Mouse (Mus musculus): Measurements from ENCODE around the gene Tnrc6b. TPM values are rescaled to one million over a fixed set of nuclear protein-coding genes. Genes with fewer than 3 reads are reported as not detected.

Tnrc6b gene
- total and polyA plus RNA-seq, 3 experiments = 7.8 to 13.9 (median 8.0) TPM

DNA sequence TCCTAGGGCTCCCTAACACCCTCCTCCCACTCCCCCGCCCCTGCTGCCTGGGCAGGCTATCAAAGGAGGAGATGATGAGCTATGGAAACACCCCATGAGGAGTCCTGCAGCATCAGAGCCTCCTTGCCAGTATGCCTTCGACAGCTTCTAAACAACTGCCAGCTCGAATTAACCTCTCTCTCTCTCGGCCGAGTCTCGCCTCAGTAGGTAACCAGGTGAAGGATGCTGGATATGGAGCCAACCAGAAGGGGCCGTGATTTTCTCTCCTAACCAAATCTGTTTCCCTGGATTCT, 25.6 kb upstream of the Tnrc6b start:
- peaks cover 2 to 9% of the 10 kb centered on the region in 2 experiments; a peak in 3 of 4 replicates for H3K4me1 ChIP-seq (ENCODE audit: control insufficient read depth in 1 of 2, insufficient read depth in 2 of 2, low read length in 2 of 2)
- no peaks in the 10 kb centered on the region for H3K79me2 ChIP-seq (ENCODE audit: control insufficient read depth, insufficient read depth, low read length, poor library complexity)
- peaks cover 0 to 7% of the 10 kb centered on the region in 2 experiments; a peak in 2 of 4 replicates for H3K36me3 ChIP-seq (ENCODE audit: control insufficient read depth in 1 of 2, insufficient read depth in 2 of 2, low read length in 2 of 2)
- no peak overlapping the region for H3K4me3 ChIP-seq (ENCODE audit: control insufficient read depth in 1 of 2, insufficient read depth in 1 of 2, low read depth in 2 of 2, low read length in 2 of 2)
- H3K27ac ChIP-seq (ENCODE audit: control insufficient read depth, low read depth, low read length) = no peak overlapping the region
- no peaks in the 10 kb centered on the region for H3K9me3 ChIP-seq (replicated peaks; ENCODE audit: insufficient read depth, low read length)
- no peak for TF ChIP-seq POLR2A (IDR thresholded peaks at IDR 0.05; ENCODE audit: control insufficient read depth in 1 of 2, insufficient read depth in 1 of 2, low read depth in 1 of 2, low read length in 2 of 2, poor library complexity in 1 of 2)
- no peak overlapping the region for H3K9ac ChIP-seq (ENCODE audit: control insufficient read depth, low read depth, low read length, poor library complexity, severe bottlenecking)
- peaks cover 3 to 13% of the 10 kb centered on the region in 2 experiments for H3K27me3 ChIP-seq (ENCODE audit: control insufficient read depth in 1 of 2, insufficient read depth in 2 of 2, low read length in 2 of 2)
- DNase-seq (ENCODE audit: low read depth, low spot score) = no peak

DNA sequence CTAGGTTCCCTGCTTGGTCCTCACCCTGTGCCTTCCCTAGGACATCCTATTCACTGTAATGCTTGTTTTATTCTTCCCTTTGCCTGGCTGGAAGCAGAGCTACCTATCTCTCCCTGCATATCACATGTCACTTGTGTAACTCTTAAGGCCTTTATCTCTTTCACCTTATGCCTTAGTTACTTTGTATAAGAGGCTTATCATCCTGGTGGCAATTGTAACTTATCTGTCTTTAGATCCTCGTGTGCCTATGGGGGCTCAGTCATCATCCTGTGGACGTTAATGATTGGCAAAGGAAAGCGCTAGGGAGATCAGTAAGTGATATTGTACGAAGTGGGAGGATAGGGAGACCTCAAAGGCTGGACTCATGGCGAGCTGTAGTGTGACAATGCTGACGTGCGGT, 22.6 kb upstream of the Tnrc6b start:
- no peak overlapping the region for H3K9ac ChIP-seq (ENCODE audit: control insufficient read depth, low read depth, low read length, poor library complexity, severe bottlenecking)
- no peaks in the 10 kb centered on the region for H3K9me3 ChIP-seq (replicated peaks; ENCODE audit: insufficient read depth, low read length)
- no peak overlapping the region for H3K4me3 ChIP-seq (ENCODE audit: control insufficient read depth in 1 of 2, insufficient read depth in 1 of 2, low read depth in 2 of 2, low read length in 2 of 2)
- H3K27me3 ChIP-seq (ENCODE audit: control insufficient read depth in 1 of 2, insufficient read depth in 2 of 2, low read length in 2 of 2) = peaks cover 0 to 9% of the 10 kb centered on the region in 2 experiments; a peak in 3 of 4 replicates
- no peak overlapping the region for H3K27ac ChIP-seq (ENCODE audit: control insufficient read depth, low read depth, low read length)
- H3K4me1 ChIP-seq (ENCODE audit: control insufficient read depth in 1 of 2, insufficient read depth in 2 of 2, low read length in 2 of 2) = peaks cover 2 to 9% of the 10 kb centered on the region in 2 experiments; a peak in 3 of 4 replicates
- DNase-seq (ENCODE audit: low read depth, low spot score) = peak; percentile 29
- peaks cover 0 to 7% of the 10 kb centered on the region in 2 experiments; a peak in 2 of 4 replicates for H3K36me3 ChIP-seq (ENCODE audit: control insufficient read depth in 1 of 2, insufficient read depth in 2 of 2, low read length in 2 of 2)
- H3K79me2 ChIP-seq (ENCODE audit: control insufficient read depth, insufficient read depth, low read length, poor library complexity) = no peaks in the 10 kb centered on the region
- TF ChIP-seq MAFK (IDR thresholded peaks at IDR 0.05; ENCODE audit: borderline replicate concordance, low read depth, low read length) (no peak), E2F4 (IDR thresholded peaks at IDR 0.05; ENCODE audit: borderline replicate concordance, low read depth, low read length) (no peak), CHD2 (IDR thresholded peaks at IDR 0.05; ENCODE audit: low read length) (no peak), ZNF384 (IDR thresholded peaks at IDR 0.05; ENCODE audit: low read depth, low read length) (no peak), ZMIZ1 (IDR thresholded peaks at IDR 0.05; ENCODE audit: low read depth, low read length) (no peak), USF2 (IDR thresholded peaks at IDR 0.05; ENCODE audit: borderline replicate concordance in 1 of 2, insufficient read depth in 1 of 2, low read depth in 1 of 2, low read length in 2 of 2) (no peak), RAD21 (IDR thresholded peaks at IDR 0.05; ENCODE audit: low read depth, low read length) (no peak), TBP (IDR thresholded peaks at IDR 0.05; ENCODE audit: low read depth, low read length) (no peak), POLR2A (IDR thresholded peaks at IDR 0.05; ENCODE audit: control insufficient read depth in 1 of 2, insufficient read depth in 1 of 2, low read depth in 1 of 2, low read length in 2 of 2, poor library complexity in 1 of 2) (no peak), HCFC1 (IDR thresholded peaks at IDR 0.05; ENCODE audit: low read depth, low read length) (no peak), UBTF (IDR thresholded peaks at IDR 0.05; ENCODE audit: borderline replicate concordance, insufficient read depth, low read depth, low read length) (no peak), ZKSCAN1 (IDR thresholded peaks at IDR 0.05; ENCODE audit: low read depth, low read length) (no peak), ZC3H11A (IDR thresholded peaks at IDR 0.05; ENCODE audit: low read depth, low read length) (no peak), MYC (IDR thresholded peaks at IDR 0.05; ENCODE audit: low read depth, low read length) (no peak), SMC3 (IDR thresholded peaks at IDR 0.05; ENCODE audit: low read depth, low read length) (no peak), TCF12 (IDR thresholded peaks at IDR 0.05; ENCODE audit: low read depth, low read length) (peak; percentile 71; the same call in 1 of the 2 replicates), TAL1 (IDR thresholded peaks at IDR 0.05; ENCODE audit: low read length) (no peak), MYB (IDR thresholded peaks at IDR 0.05; ENCODE audit: low read depth, low read length) (no peak), JUND (IDR thresholded peaks at IDR 0.05; ENCODE audit: low read depth, low read length) (no peak), ETS1 (IDR thresholded peaks at IDR 0.05; ENCODE audit: low read depth, low read length) (0 out of 2 replicates have a peak, but pooled peaks have one; percentile 35), EP300 (IDR thresholded peaks at IDR 0.05; ENCODE audit: low read depth in 1 of 2, low read length in 2 of 2) (peak; percentile 56 to 72), MAZ (IDR thresholded peaks at IDR 0.05; ENCODE audit: low read depth, low read length) (no peak), GATA1 (IDR thresholded peaks at IDR 0.05; ENCODE audit: low read depth, low read length) (peak; percentile 62), USF1 (IDR thresholded peaks at IDR 0.05; ENCODE audit: low read depth, low read length) (peak; percentile 25; the same call in 1 of the 2 replicates)

Data from MEL (cell line).